Mouse (Mus musculus) heart, postnatal 25 days (tissue): ENCODE data around the gene Zfp770. TPM values are rescaled to one million over a fixed set of nuclear protein-coding genes. Genes with fewer than 3 reads are reported as not detected.

Source experiments
- DNase-seq: peaks from one replicate; pipeline ENCODE4 v3.0.0; 2022; ENCODE audit warnings: low spot score
- intact Hi-C: fragments of 180-260 bp; cut with DNase I; formaldehyde crosslinking; loops from one replicate; pipeline ENCODE4 v1.15.1; 2025
- microRNA-seq: library from miRNA; unstranded; fragments of <30 nt; microRNA quantifications from one replicate; pipeline ENCODE4 v1.2.0, GENCODE M21; 2022
- total RNA-seq, 2 experiments: library from RNA; stranded (reverse); gene quantifications; 2 replicates each; pipeline ENCODE4 v1.2.3; 2021

Gene Zfp770
- total RNA-seq, 2 experiments from 2014 or later, result 15.2 to 16.2 TPM

GRCm38 (mm10) chr2:114145315-114145801 lies 55.9 kb downstream of the Zfp770 start:
- intact Hi-C loops, result loop anchor here (5.0 kb wide), 1 partner anchor 178 kb away; no protein-coding TSS in a partner anchor
- no peak for DNase-seq

- DNase-seq, result no peak
- intact Hi-C loops, result loop anchor here (5.0 kb wide), 2 partner anchors 38 to 178 kb away; no protein-coding TSS in a partner anchor
Measured at GRCm38 (mm10) chr2:114144915-114145314, 56.4 kb downstream of the Zfp770 start.

- intact Hi-C loops, result loop anchor here (5.0 kb wide), 1 partner anchor 37 kb away; no protein-coding TSS in a partner anchor
- DNase-seq, result no peak
Measured at GRCm38 (mm10) chr2:114143842-114144241, 57.4 kb downstream of the Zfp770 start.

Small RNA genes lying within 50 kb of the gene (microRNA-seq; reads per million reads assigned to microRNA genes)
- not detected for gene Mir7002

Other genes starting within 250 kb of the Zfp770 start
- not detected for gene Gjd2, start 187.8 kb downstream of the Zfp770 start, total RNA-seq
- over 10,000 TPM; 16,244 to 16,268 TPM for gene Actc1, start 147.9 kb downstream of the Zfp770 start, total RNA-seq
- 10 to 100 TPM; 16.8 to 18.2 TPM for gene Aqr, start 14.4 kb downstream of the Zfp770 start, total RNA-seq